Mouse (Mus musculus): ENCODE measurements around the gene Pdzd2.
A peak's percentile ranks its signal among the peaks of the same experiment; 100 is the strongest.

GRCm38 (mm10) chr15:12371183-12371582 is 368.5 kb downstream of the Pdzd2 start:
- TF ChIP-seq CTCF (IDR thresholded peaks at IDR 0.05; ENCODE audit: insufficient read depth, low read length) (peak; percentile 84), POLR2A (IDR thresholded peaks at IDR 0.05; ENCODE audit: borderline replicate concordance, extremely low read depth, low read depth, low read length) (no peak)

All from lung, adult 2 months (tissue).